Mouse (Mus musculus) MEL (cell line): ENCODE data around the gene Jak3.

Experiments used
- MAZ ChIP-seq: IDR thresholded peaks from 2 replicates; pipeline ENCODE4 v1.6.1; 2012; ENCODE audit warnings: low read depth, mild to moderate bottlenecking, inconsistent platforms, low read length, improper control_type of control experiment
- POLR2A ChIP-seq, 2 experiments: IDR thresholded peaks; 2 replicates each; pipeline ENCODE4 v1.6.1; 2011 to 2012; ENCODE audit warnings: low read length in 2 of 2, mild to moderate bottlenecking in 2 of 2, control low read depth in 1 of 2, improper control_type of control experiment in 1 of 2, low read depth in 1 of 2, moderate library complexity in 1 of 2; ENCODE audit not compliant: control insufficient read depth in 1 of 2, insufficient read depth in 1 of 2, poor library complexity in 1 of 2

DNA sequence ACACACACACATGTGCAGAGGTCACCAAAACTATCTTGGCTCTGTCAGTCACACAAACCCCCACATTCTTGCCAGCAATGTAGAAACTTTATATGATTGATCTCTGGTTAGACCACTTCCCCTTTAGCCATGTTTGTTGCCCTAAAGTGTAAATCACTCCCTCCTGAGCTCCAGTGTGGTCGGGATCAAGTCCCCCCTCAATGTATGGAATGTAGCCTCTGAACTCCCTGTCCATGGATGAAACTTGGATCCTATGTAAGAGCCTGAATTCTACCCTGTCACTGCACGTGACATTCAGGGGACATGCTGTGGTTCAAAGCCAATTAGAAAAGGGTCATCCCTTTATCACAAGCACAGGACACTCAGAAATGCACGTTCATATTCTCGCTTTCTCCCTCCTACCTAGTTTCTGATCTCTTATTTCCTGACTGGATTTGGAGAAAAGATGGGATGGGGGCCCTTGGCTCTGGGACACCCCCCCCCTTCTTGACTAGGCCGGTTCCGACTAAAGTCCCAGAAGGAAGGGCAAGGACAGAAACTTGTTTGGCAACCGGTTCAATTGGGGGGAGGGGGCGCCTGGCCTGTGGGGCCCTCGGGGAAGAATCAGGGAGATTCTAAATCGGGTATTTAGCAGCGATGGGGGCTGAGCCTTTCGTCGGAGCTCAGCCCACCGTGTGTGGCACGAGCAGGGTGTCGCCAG, 47.5 kb upstream of the Jak3 start:
- TF ChIP-seq MAZ = no peak
- no peak for TF ChIP-seq POLR2A (IDR thresholded peaks at IDR 0.05; ENCODE audit: control insufficient read depth in 1 of 2, insufficient read depth in 1 of 2, low read depth in 1 of 2, low read length in 2 of 2, poor library complexity in 1 of 2)
